Mouse (Mus musculus): ENCODE results near the gene Kalrn. TPM values are rescaled to one million over a fixed set of nuclear protein-coding genes. Genes with fewer than 3 reads are reported as not detected.

Kalrn gene
- polyA plus RNA-seq, 1 experiment = 1.5 TPM

GRCm38 (mm10) chr16:34073930-34074329 is 499.4 kb downstream of the Kalrn start:
- H3K4me1 ChIP-seq (ENCODE audit: control insufficient read depth, insufficient read depth, insufficient read length, low read length) = no peaks in the 10 kb centered on the region
- no peak overlapping the region for H3K4me3 ChIP-seq (ENCODE audit: insufficient read depth, low read depth, low read length)
- no peak overlapping the region for H3K27ac ChIP-seq (replicated peaks; ENCODE audit: low read depth, low read length)

DNA sequence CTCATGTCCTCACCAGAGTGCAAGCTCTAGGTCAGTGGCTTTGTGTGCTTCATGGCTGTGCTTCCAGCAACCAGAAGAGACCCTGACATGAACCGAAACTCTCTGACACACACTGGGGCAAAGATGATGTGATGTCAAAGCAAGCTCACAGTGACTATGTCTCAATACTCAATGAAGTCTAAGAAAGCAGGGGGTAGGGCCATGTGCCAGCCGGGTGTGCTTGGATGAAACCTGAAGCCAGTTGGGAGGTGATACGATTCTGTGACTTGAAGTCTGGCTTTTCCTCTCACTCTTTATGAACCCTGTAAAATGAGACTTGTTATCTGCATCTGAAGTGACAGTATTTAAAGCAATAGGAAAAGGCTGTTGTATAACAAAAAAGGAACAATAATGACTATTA is 501.2 kb downstream of the Kalrn start:
- H3K4me3 ChIP-seq (ENCODE audit: insufficient read depth, low read depth, low read length) = no peak overlapping the region
- no peak overlapping the region for H3K27ac ChIP-seq (replicated peaks; ENCODE audit: low read depth, low read length)
- no peaks in the 10 kb centered on the region for H3K4me1 ChIP-seq (ENCODE audit: control insufficient read depth, insufficient read depth, insufficient read length, low read length)

GRCm38 (mm10) chr16:34071223-34071825 is 502.0 kb downstream of the Kalrn start:
- no peaks in the 10 kb centered on the region for H3K4me1 ChIP-seq (ENCODE audit: control insufficient read depth, insufficient read depth, insufficient read length, low read length)
- no peak overlapping the region for H3K27ac ChIP-seq (replicated peaks; ENCODE audit: low read depth, low read length)
- no peak overlapping the region for H3K4me3 ChIP-seq (ENCODE audit: insufficient read depth, low read depth, low read length)

- H3K4me1 ChIP-seq (ENCODE audit: control insufficient read depth, insufficient read depth, insufficient read length, low read length) = no peaks in the 10 kb centered on the region
- no peak overlapping the region for H3K27ac ChIP-seq (replicated peaks; ENCODE audit: low read depth, low read length)
- H3K4me3 ChIP-seq (ENCODE audit: insufficient read depth, low read depth, low read length) = no peak overlapping the region
These were observed 503.9 kb downstream of the Kalrn start for GRCm38 (mm10) chr16:34069481-34069880.

- Histone ChIP-seq H3K4me1 (ENCODE audit: control insufficient read depth, insufficient read depth, insufficient read length, low read length) (no peaks in the 10 kb centered on the region), H3K27ac (replicated peaks; ENCODE audit: low read depth, low read length) (no peak overlapping the region)
These were observed 506.4 kb downstream of the Kalrn start for GRCm38 (mm10) chr16:34066922-34067321.

DNA sequence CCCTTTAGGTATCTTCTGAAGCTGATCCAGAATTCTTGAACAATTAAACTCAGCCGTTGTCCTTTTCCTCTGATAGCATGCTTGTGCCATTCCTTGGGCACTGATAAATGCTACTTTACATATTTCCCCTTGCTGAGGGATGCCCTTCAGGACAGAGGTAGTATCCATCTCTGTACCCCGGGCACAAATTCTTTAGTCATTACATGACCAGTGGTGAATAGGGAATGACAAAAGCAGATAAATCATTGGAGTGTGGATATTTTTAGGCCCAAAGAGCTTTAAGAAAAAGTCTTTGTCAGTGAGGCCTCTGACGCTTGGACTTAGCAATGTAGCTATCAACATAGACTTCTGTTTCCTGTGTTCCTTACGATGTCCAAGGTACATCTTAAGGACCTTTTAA is 507.0 kb downstream of the Kalrn start:
- Histone ChIP-seq H3K4me3 (ENCODE audit: insufficient read depth, low read depth, low read length) (no peak overlapping the region), H3K4me1 (ENCODE audit: control insufficient read depth, insufficient read depth, insufficient read length, low read length) (no peaks in the 10 kb centered on the region), H3K27ac (replicated peaks; ENCODE audit: low read depth, low read length) (no peak overlapping the region)

More at GRCm38 (mm10) chr16:34066922-34067321, 506.4 kb downstream of the Kalrn start:
- H3K4me3 ChIP-seq (ENCODE audit: insufficient read depth, low read depth, low read length) = no peak overlapping the region

DNA sequence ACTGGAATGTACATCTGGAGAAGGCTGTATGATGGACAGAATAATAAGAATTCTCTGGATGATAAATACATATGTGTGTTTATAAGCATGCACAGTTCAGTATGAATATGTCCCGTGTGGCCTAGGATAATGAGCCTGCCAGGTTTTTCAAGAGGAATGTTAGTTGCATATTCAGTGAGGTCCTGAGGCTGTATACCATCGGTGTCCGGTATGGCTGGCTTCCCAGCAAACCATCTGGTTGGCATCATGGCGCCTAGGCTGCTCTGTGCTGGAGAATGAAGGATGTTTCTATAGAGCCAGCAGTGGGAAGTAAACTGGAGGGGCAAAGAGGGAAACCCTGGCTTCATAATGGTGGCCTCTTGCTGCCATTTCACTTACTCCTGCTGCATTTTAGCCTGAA is 510.0 kb downstream of the Kalrn start:
- Histone ChIP-seq H3K4me1 (ENCODE audit: control insufficient read depth, insufficient read depth, insufficient read length, low read length) (no peaks in the 10 kb centered on the region), H3K27ac (replicated peaks; ENCODE audit: low read depth, low read length) (no peak overlapping the region), H3K4me3 (ENCODE audit: insufficient read depth, low read depth, low read length) (no peak overlapping the region)

DNA sequence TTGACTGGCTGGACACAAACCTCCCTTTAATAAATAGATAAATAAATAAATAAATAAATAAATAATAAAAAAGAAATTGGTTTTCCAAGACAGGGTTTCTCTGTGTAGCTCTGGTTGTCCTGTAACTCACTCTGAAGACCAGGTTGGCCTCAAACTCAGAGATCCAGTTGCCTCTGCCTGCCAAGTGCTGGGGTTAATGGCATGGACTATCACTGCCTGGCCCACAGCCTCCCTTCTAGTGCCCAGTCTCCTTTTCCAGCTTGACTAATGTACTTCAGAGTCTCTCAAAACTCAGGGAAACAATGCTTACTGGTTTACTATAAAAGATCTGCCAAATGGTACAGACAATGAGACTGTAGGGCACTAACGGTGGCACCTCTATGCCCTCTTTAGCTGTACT is 511.7 kb downstream of the Kalrn start:
- Histone ChIP-seq H3K27ac (replicated peaks; ENCODE audit: low read depth, low read length) (no peak overlapping the region), H3K4me3 (ENCODE audit: insufficient read depth, low read depth, low read length) (no peak overlapping the region), H3K4me1 (ENCODE audit: control insufficient read depth, insufficient read depth, insufficient read length, low read length) (no peaks in the 10 kb centered on the region)

DNA sequence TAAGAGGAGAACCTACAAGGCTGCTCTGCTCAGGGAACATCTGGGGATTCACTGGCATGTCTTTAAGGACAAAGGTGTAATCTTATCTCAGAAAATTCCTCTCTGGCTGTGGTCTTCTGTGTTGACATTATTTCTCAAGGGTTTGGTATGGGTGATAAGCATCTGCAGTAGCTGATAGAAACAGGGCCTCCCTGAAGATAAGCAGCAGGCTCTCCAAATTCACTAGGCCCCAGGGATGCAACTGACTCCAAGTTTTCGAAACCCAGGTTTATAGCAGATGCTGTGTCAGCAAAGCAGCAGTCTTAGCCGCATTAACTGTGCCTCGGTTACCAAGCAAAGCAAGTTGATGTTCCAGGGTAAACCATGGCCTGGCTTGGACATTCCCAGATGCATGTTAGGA is 514.7 kb downstream of the Kalrn start:
- H3K27ac ChIP-seq (replicated peaks; ENCODE audit: low read depth, low read length) = no peak overlapping the region

DNA sequence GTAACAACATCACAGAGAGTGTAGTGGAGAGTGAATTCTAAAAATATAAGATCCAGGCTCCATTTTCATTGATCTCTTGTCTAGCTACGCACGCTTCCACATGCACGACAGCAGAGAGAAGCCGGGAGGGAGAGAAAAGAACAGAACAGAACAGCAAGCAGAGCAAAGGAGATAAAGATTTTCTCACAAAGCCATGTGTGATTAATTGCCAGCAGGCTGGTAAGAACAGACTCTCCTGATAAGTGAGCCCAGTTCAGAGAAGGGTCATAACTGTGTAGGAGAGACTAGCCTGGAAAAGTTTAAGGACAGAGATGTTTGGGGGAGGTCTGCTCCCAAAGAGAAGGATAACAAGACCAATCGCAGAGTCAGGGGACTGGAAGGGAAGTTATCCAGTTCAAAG is 515.9 kb downstream of the Kalrn start:
- Histone ChIP-seq H3K27ac (replicated peaks; ENCODE audit: low read depth, low read length) (no peak overlapping the region), H3K4me3 (ENCODE audit: insufficient read depth, low read depth, low read length) (no peak overlapping the region), H3K4me1 (ENCODE audit: control insufficient read depth, insufficient read depth, insufficient read length, low read length) (no peaks in the 10 kb centered on the region)

More for the DNA sequence above, 514.7 kb downstream of the Kalrn start:
- Histone ChIP-seq H3K4me1 (ENCODE audit: control insufficient read depth, insufficient read depth, insufficient read length, low read length) (no peaks in the 10 kb centered on the region), H3K4me3 (ENCODE audit: insufficient read depth, low read depth, low read length) (no peak overlapping the region)

- H3K4me3 ChIP-seq (ENCODE audit: insufficient read depth, low read depth, low read length) = no peak overlapping the region
- no peaks in the 10 kb centered on the region for H3K4me1 ChIP-seq (ENCODE audit: control insufficient read depth, insufficient read depth, insufficient read length, low read length)
- H3K27ac ChIP-seq (replicated peaks; ENCODE audit: low read depth, low read length) = no peak overlapping the region
These were observed 516.8 kb downstream of the Kalrn start for GRCm38 (mm10) chr16:34056418-34057111.

- Histone ChIP-seq H3K27ac (replicated peaks; ENCODE audit: low read depth, low read length) (no peak overlapping the region), H3K4me1 (ENCODE audit: control insufficient read depth, insufficient read depth, insufficient read length, low read length) (no peaks in the 10 kb centered on the region), H3K4me3 (ENCODE audit: insufficient read depth, low read depth, low read length) (no peak overlapping the region)
These were observed 523.2 kb downstream of the Kalrn start for GRCm38 (mm10) chr16:34050090-34050489.

DNA sequence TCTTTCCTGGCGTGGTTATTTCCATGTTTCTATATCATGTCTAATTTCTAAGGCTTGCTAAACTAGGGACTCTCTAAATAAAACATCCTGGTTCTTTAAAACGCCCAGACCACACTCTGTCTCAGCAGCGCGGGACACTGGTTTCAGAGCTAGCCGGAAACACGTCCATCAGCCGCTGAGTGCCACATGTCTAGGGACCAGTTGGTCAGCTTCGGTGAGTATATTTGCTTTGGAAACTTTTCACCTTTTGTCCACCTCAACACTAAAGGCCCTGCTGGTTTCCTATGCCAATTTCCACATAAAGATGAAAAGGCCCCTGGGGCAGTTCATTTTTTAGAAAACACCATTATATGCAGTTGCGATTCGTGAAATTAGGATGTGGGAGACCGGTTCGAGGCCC is 524.0 kb downstream of the Kalrn start:
- Histone ChIP-seq H3K4me3 (ENCODE audit: insufficient read depth, low read depth, low read length) (no peak overlapping the region), H3K27ac (replicated peaks; ENCODE audit: low read depth, low read length) (no peak overlapping the region), H3K4me1 (ENCODE audit: control insufficient read depth, insufficient read depth, insufficient read length, low read length) (no peaks in the 10 kb centered on the region)

GRCm38 (mm10) chr16:34048232-34048631 is 525.1 kb downstream of the Kalrn start:
- Histone ChIP-seq H3K27ac (replicated peaks; ENCODE audit: low read depth, low read length) (no peak overlapping the region), H3K4me3 (ENCODE audit: insufficient read depth, low read depth, low read length) (no peak overlapping the region), H3K4me1 (ENCODE audit: control insufficient read depth, insufficient read depth, insufficient read length, low read length) (no peaks in the 10 kb centered on the region)

GRCm38 (mm10) chr16:34047543-34047942 is 525.8 kb downstream of the Kalrn start:
- Histone ChIP-seq H3K4me3 (ENCODE audit: insufficient read depth, low read depth, low read length) (no peak overlapping the region), H3K4me1 (ENCODE audit: control insufficient read depth, insufficient read depth, insufficient read length, low read length) (no peaks in the 10 kb centered on the region), H3K27ac (replicated peaks; ENCODE audit: low read depth, low read length) (no peak overlapping the region)

- H3K4me1 ChIP-seq (ENCODE audit: control insufficient read depth, insufficient read depth, insufficient read length, low read length) = no peaks in the 10 kb centered on the region
- H3K27ac ChIP-seq (replicated peaks; ENCODE audit: low read depth, low read length) = no peak overlapping the region
- H3K4me3 ChIP-seq (ENCODE audit: insufficient read depth, low read depth, low read length) = no peak overlapping the region
These were observed 526.3 kb downstream of the Kalrn start for GRCm38 (mm10) chr16:34047006-34047360.

Data from brown adipose tissue, adult 24 weeks (tissue).